Mouse (Mus musculus) CH12.LX (cell line): ENCODE data around the gene Jph3.

Source experiments
- CTCF ChIP-seq, 2 experiments: IDR thresholded peaks in 1 of 2; conservative IDR thresholded peaks in 1 of 2; 2 replicates each; pipeline ENCODE4 v1.5.1; 2011 to 2012; ENCODE audit warnings: low read depth in 2 of 2, low read length in 2 of 2, improper control_type of control experiment in 1 of 2, inconsistent platforms in 1 of 2, mild to moderate bottlenecking in 1 of 2, moderate library complexity in 1 of 2
- POLR2A ChIP-seq: IDR thresholded peaks from 2 replicates; pipeline ENCODE4 v1.6.1; 2011; ENCODE audit warnings: low read depth, mild to moderate bottlenecking, improper control_type of control experiment, low read length

- TF ChIP-seq POLR2A, result no peak
- TF ChIP-seq CTCF (conservative IDR thresholded peaks at IDR 0.05 in 1 of 2, IDR thresholded peaks at IDR 0.05 in 1 of 2; ENCODE audit: low read depth in 2 of 2, low read length in 2 of 2), result peak; percentile 97 to 99
Observed at GRCm38 (mm10) chr8:121751407-121751806, 22.0 kb downstream of the Jph3 start.
